Mouse (Mus musculus): ENCODE measurements at regions not wholly inside any gene's neighbourhood (a gene's known extent, or its start where the extent isn't known, plus 50 kb on each side); places are given as distances from the start of the nearest gene placed in this dataset.
A peak's percentile ranks its signal among the peaks of the same experiment; 100 is the strongest.

DNA sequence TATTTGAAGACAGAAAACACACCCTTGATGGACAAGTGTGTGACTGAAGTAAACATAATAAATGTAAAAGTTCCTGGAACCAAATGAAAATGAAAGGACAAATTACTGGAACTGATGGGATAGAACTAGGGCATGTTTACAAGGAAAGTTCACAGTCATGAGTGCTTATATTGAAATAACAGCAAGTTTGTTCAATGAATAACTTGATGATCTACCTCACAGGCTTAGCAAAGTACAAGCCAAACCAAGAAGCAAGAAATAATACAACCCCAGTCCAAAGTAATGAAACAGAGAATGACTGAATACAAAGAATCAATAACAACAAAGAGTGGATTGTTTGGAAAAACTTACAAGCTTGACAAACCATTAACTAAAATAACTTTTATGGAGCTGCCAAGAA, 56.2 kb downstream of the Gm379 start:
- Histone ChIP-seq H3K4me1 (ENCODE audit: insufficient read depth, low read depth, low read length) (no peaks in the 10 kb centered on the region), H3K4me3 (ENCODE audit: low read depth, low read length) (no peak overlapping the region), H3K36me3 (ENCODE audit: insufficient read depth, low read length) (no peaks in the 10 kb centered on the region), H3K27me3 (replicated peaks; ENCODE audit: insufficient read depth, low read length) (no peaks in the 10 kb centered on the region), H3K4me2 (replicated peaks; ENCODE audit: low read depth, low read length) (no peak overlapping the region), H3K9ac (replicated peaks; ENCODE audit: low read depth) (no peak overlapping the region), H3K27ac (ENCODE audit: low read length) (no peak overlapping the region), H3K9me3 (ENCODE audit: low read length) (no peaks in the 10 kb centered on the region)
- DNase-seq (ENCODE audit: low spot score) (no peak), ATAC-seq (no peak)
- TF ChIP-seq CTCF (IDR thresholded peaks at IDR 0.05) (no peak), EP300 (IDR thresholded peaks at IDR 0.05) (no peak)

DNA sequence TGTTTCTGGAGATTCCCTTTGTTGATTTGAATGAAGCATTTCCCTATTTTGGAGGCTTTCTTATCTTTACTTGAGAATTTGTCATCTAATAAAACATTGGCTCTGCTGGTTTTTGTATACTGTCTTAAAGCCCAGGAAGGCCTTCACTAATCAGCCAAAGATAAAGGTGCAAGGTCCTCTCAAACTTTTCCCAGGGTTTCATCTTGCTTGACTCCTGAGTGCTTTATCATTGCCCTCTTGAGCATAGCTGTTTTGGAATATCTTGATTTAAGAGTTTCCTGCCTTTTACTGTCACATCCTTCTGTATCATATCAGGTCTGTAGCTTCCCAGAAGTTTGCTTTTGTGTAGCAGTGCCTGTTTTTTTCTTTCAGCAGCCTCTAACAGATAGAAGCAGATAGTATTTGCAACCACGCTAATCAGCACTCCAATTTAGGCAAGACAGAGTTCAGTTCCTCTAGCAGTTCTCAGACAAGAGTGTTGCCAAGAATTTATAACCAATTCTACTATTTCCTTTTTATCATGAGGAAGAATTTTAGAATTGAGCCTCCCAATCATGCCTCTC, 64.7 kb downstream of the Gm379 start:
- ATAC-seq (no peak), DNase-seq (ENCODE audit: low spot score) (no peak)
- H3K27me3 ChIP-seq (replicated peaks; ENCODE audit: insufficient read depth, low read length) = no peaks in the 10 kb centered on the region
- H3K36me3 ChIP-seq (ENCODE audit: insufficient read depth, low read length) = no peaks in the 10 kb centered on the region
- no peaks in the 10 kb centered on the region for H3K4me1 ChIP-seq (ENCODE audit: insufficient read depth, low read depth, low read length)
- no peaks in the 10 kb centered on the region for H3K9me3 ChIP-seq (ENCODE audit: low read length)
- H3K4me3 ChIP-seq (ENCODE audit: low read depth, low read length) = no peak overlapping the region
- no peak for TF ChIP-seq EP300 (IDR thresholded peaks at IDR 0.05)
- no peak for TF ChIP-seq CTCF (IDR thresholded peaks at IDR 0.05)
- H3K27ac ChIP-seq (ENCODE audit: low read length) = no peak overlapping the region
- H3K4me2 ChIP-seq (replicated peaks; ENCODE audit: low read depth, low read length) = no peak overlapping the region
- WGBS = 65% methylated on average over 1 of the region's 1 CpGs
- no peak overlapping the region for H3K9ac ChIP-seq (replicated peaks; ENCODE audit: low read depth)

DNA sequence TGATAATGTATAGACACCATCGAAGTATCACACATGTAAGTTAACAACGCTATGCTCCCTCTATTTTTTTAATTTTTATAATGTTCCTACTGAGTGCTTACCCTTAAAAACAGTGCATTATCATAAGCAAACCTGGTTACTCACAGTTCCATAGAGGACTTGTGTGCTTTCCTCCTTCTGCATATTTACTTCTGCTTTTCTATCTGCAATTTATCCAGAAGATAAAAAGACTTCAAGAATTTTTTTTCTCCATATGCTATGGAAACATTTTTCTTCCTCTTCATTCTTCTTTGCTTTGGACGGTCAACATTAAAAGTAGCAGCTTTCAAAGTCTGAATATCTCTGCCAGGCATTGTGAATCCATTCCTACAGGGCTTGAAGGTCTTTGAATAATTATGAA, 102.7 kb downstream of the Gm379 start:
- no peaks in the 10 kb centered on the region for H3K27me3 ChIP-seq (replicated peaks; ENCODE audit: insufficient read depth, low read length)
- no peak overlapping the region for H3K9ac ChIP-seq (replicated peaks; ENCODE audit: low read depth)
- TF ChIP-seq CTCF (IDR thresholded peaks at IDR 0.05) (no peak), EP300 (IDR thresholded peaks at IDR 0.05) (no peak)
- H3K4me1 ChIP-seq (ENCODE audit: insufficient read depth, low read depth, low read length) = no peaks in the 10 kb centered on the region
- DNase-seq (ENCODE audit: low spot score) (no peak), ATAC-seq (no peak)
- WGBS = 66% methylated on average over 3 of the region's 3 CpGs
- H3K27ac ChIP-seq (ENCODE audit: low read length) = no peak overlapping the region
- H3K36me3 ChIP-seq (ENCODE audit: insufficient read depth, low read length) = no peaks in the 10 kb centered on the region
- H3K4me3 ChIP-seq (ENCODE audit: low read depth, low read length) = no peak overlapping the region
- H3K4me2 ChIP-seq (replicated peaks; ENCODE audit: low read depth, low read length) = no peak overlapping the region
- no peaks in the 10 kb centered on the region for H3K9me3 ChIP-seq (ENCODE audit: low read length)

DNA sequence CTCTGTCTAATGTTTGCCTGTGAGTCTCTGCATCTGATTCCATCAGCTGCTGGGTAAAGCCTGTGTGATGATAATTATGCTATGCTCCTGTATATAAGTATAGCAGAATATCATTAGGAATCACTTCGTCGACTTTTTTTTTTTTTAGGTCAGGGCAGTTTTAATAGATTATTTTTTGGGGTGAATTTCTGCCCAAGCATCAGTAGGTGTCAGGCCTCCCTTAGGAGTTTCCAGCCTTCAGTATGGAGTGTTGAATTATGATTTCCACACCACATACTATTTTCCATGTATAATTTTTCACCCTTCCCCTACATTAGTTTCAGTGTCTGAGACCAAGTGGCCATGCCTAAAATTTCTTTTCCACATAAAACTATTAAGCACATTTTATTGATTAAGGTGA, 121.5 kb downstream of the Gm379 start:
- Histone ChIP-seq H3K27ac (ENCODE audit: low read length) (no peak overlapping the region), H3K9me3 (ENCODE audit: low read length) (no peaks in the 10 kb centered on the region), H3K9ac (replicated peaks; ENCODE audit: low read depth) (no peak overlapping the region), H3K27me3 (replicated peaks; ENCODE audit: insufficient read depth, low read length) (no peaks in the 10 kb centered on the region), H3K36me3 (ENCODE audit: insufficient read depth, low read length) (no peaks in the 10 kb centered on the region), H3K4me1 (ENCODE audit: insufficient read depth, low read depth, low read length) (no peaks in the 10 kb centered on the region), H3K4me2 (replicated peaks; ENCODE audit: low read depth, low read length) (no peak overlapping the region), H3K4me3 (ENCODE audit: low read depth, low read length) (no peak overlapping the region)
- no peak; the same call in 1 of the 2 replicates for TF ChIP-seq CTCF (IDR thresholded peaks at IDR 0.05)
- TF ChIP-seq EP300 (IDR thresholded peaks at IDR 0.05) = no peak
- DNase-seq (ENCODE audit: low spot score) (no peak), ATAC-seq (no peak)
- 63% methylated on average over 2 of the region's 2 CpGs for WGBS

DNA sequence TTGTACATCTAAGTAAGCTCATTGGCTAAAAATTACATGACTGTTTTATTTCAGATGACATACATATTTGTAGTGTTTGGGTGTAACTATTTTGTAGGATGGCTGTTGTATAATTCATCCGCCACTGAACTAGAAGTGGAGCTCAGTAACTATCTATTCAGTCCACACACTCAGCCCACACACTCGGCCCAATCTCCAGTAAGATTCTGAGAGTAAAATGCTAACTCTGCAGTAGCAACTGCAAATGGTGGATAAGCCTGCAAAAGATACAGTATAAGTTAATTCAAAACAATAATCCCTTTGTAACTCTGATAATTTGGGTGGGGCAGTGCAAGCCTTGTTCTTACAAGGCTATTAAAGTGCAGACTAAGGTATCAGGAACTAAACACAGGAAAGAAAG, 123.3 kb downstream of the Gm379 start:
- Histone ChIP-seq H3K9ac (replicated peaks; ENCODE audit: low read depth) (no peak overlapping the region), H3K4me3 (ENCODE audit: low read depth, low read length) (no peak overlapping the region), H3K9me3 (ENCODE audit: low read length) (no peaks in the 10 kb centered on the region), H3K27ac (ENCODE audit: low read length) (no peak overlapping the region), H3K27me3 (replicated peaks; ENCODE audit: insufficient read depth, low read length) (no peaks in the 10 kb centered on the region), H3K4me1 (ENCODE audit: insufficient read depth, low read depth, low read length) (no peaks in the 10 kb centered on the region), H3K4me2 (replicated peaks; ENCODE audit: low read depth, low read length) (no peak overlapping the region), H3K36me3 (ENCODE audit: insufficient read depth, low read length) (no peaks in the 10 kb centered on the region)
- 82% methylated on average over 2 of the region's 2 CpGs for WGBS
- DNase-seq (ENCODE audit: low spot score) (no peak), ATAC-seq (no peak)
- no peak for TF ChIP-seq CTCF (IDR thresholded peaks at IDR 0.05)
- TF ChIP-seq EP300 (IDR thresholded peaks at IDR 0.05) = no peak

DNA sequence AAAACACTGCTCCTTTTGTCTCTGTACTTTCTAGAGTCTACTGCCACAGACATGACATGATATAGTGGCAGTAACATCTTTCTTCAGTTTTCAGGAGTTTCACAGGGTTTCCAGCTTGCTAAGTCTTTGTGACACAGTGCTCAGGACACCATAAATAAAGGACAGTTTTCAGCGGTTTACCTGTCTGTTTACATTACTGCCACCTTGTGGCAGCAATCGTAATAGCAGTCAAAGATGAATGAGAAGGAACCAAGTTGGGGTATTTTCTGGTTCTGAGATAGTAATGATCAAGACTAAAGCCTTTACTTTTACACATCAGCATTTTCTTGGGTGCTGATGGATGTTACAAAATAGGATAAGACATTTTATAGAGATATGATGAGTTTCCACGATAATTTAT, 127.7 kb downstream of the Gm379 start:
- WGBS = 5% methylated on average over 3 of the region's 3 CpGs
- ATAC-seq (no peak), DNase-seq (ENCODE audit: low spot score) (peak; percentile 29)
- TF ChIP-seq EP300 (IDR thresholded peaks at IDR 0.05) (no peak), CTCF (IDR thresholded peaks at IDR 0.05) (peak; percentile 69)
- Histone ChIP-seq H3K9ac (replicated peaks; ENCODE audit: low read depth) (no peak overlapping the region), H3K4me2 (replicated peaks; ENCODE audit: low read depth, low read length) (no peak overlapping the region), H3K36me3 (ENCODE audit: insufficient read depth, low read length) (no peaks in the 10 kb centered on the region), H3K4me1 (ENCODE audit: insufficient read depth, low read depth, low read length) (no peaks in the 10 kb centered on the region), H3K9me3 (ENCODE audit: low read length) (no peaks in the 10 kb centered on the region), H3K27me3 (replicated peaks; ENCODE audit: insufficient read depth, low read length) (no peaks in the 10 kb centered on the region), H3K27ac (ENCODE audit: low read length) (no peak overlapping the region), H3K4me3 (ENCODE audit: low read depth, low read length) (no peak overlapping the region)

Measured in lung, postnatal 0 days (tissue).